Comparison of ENCODE assay signal across 18 mouse cellular contexts in genomic region chr4:76405862-76406454, GRCm38 (mm10).
DNase-seq lines count a peak whose midpoint lies in the region; ATAC-seq lines count a peak whose summit lies in the region.
"Had no signal": no experiment of that assay in that cellular context is flagged by ENCODE, and none has a peak within 500 bp of the region (broad histone marks: within the 10 kb centered on the region; RNA-seq: fewer than 3 reads in every experiment).

No protein-coding gene starts in this region.

- H3K9me3 ChIP-seq in forebrain, embryonic 11.5 days (ENCODE audit: control insufficient read depth, low read length) = no peaks in the 10 kb centered on the region
- no peaks in the 10 kb centered on the region for H3K9me3 ChIP-seq in forebrain, embryonic 15.5 days
- H3K9me3 ChIP-seq in hindbrain, embryonic 15.5 days = no peaks in the 10 kb centered on the region
- H3K9me3 ChIP-seq in midbrain, embryonic 16.5 days (replicated peaks; ENCODE audit: control insufficient read depth, low read length, poor library complexity, severe bottlenecking) = no peaks in the 10 kb centered on the region
- H3K9me3 ChIP-seq: embryonic facial prominence, embryonic 15.5 days; intestine, embryonic 15.5 days; liver, embryonic 13.5 days; stomach, embryonic 15.5 days had no signal

- H3K9ac ChIP-seq in forebrain, embryonic 11.5 days (ENCODE audit: low read length) = no peak overlapping the region
- H3K9ac ChIP-seq in forebrain, embryonic 15.5 days (replicated peaks) = no peak overlapping the region
- no peak overlapping the region for H3K9ac ChIP-seq in hindbrain, embryonic 15.5 days
- H3K9ac ChIP-seq in midbrain, embryonic 16.5 days (ENCODE audit: low read depth, low read length) = no peak overlapping the region
- H3K9ac ChIP-seq: embryonic facial prominence, embryonic 15.5 days; intestine, embryonic 15.5 days; liver, embryonic 13.5 days; stomach, embryonic 15.5 days had no signal

- H3K4me2 ChIP-seq in forebrain, embryonic 11.5 days (ENCODE audit: low read depth, low read length, severe bottlenecking) = no peak overlapping the region
- H3K4me2 ChIP-seq in forebrain, embryonic 15.5 days (replicated peaks) = no peak overlapping the region
- no peak overlapping the region for H3K4me2 ChIP-seq in hindbrain, embryonic 15.5 days
- H3K4me2 ChIP-seq in midbrain, embryonic 16.5 days (ENCODE audit: low read length) = no peak overlapping the region
- H3K4me2 ChIP-seq: embryonic facial prominence, embryonic 15.5 days; intestine, embryonic 15.5 days; liver, embryonic 13.5 days; stomach, embryonic 15.5 days had no signal

- 25% methylated on average over 5 of the region's 5 CpGs for WGBS in forebrain, embryonic 11.5 days
- 10% methylated on average over 5 of the region's 5 CpGs for WGBS in forebrain, embryonic 15.5 days
- 10% methylated on average over 5 of the region's 5 CpGs for WGBS in hindbrain, embryonic 15.5 days
- WGBS in midbrain, embryonic 16.5 days = 7% methylated on average over 5 of the region's 5 CpGs

- no peak overlapping the region for H3K4me3 ChIP-seq in forebrain, embryonic 11.5 days (ENCODE audit: low read depth, low read length)
- no peak overlapping the region for H3K4me3 ChIP-seq in forebrain, embryonic 15.5 days
- no peak overlapping the region for H3K4me3 ChIP-seq in hindbrain, embryonic 15.5 days
- H3K4me3 ChIP-seq in midbrain, embryonic 16.5 days (ENCODE audit: low read depth, low read length) = no peak overlapping the region
- H3K4me3 ChIP-seq: embryonic facial prominence, embryonic 15.5 days; intestine, embryonic 15.5 days; liver, embryonic 13.5 days; stomach, embryonic 15.5 days had no signal

- no peak overlapping the region for H3K27ac ChIP-seq in forebrain, embryonic 11.5 days (ENCODE audit: low read depth, low read length)
- H3K27ac ChIP-seq in forebrain, embryonic 15.5 days (replicated peaks) = no peak overlapping the region
- H3K27ac ChIP-seq in hindbrain, embryonic 15.5 days (replicated peaks) = peak overlapping the region; percentile 26; the same call in 1 of the 2 replicates
- H3K27ac ChIP-seq in midbrain, embryonic 16.5 days (ENCODE audit: low read length) = no peak overlapping the region
- H3K27ac ChIP-seq: embryonic facial prominence, embryonic 15.5 days; intestine, embryonic 15.5 days; liver, embryonic 13.5 days; stomach, embryonic 15.5 days had no signal

- H3K36me3 ChIP-seq in forebrain, embryonic 11.5 days (ENCODE audit: control insufficient read depth, insufficient read depth, low read length) = no peaks in the 10 kb centered on the region
- no peaks in the 10 kb centered on the region for H3K36me3 ChIP-seq in forebrain, embryonic 15.5 days
- H3K36me3 ChIP-seq in hindbrain, embryonic 15.5 days = no peaks in the 10 kb centered on the region
- H3K36me3 ChIP-seq in midbrain, embryonic 16.5 days (ENCODE audit: control insufficient read depth, insufficient read depth, low read length) = no peaks in the 10 kb centered on the region
- H3K36me3 ChIP-seq: embryonic facial prominence, embryonic 15.5 days; intestine, embryonic 15.5 days; liver, embryonic 13.5 days; stomach, embryonic 15.5 days had no signal

- no peaks in the 10 kb centered on the region; the same call in 1 of the 2 replicates for H3K27me3 ChIP-seq in forebrain, embryonic 11.5 days (ENCODE audit: control insufficient read depth, insufficient read depth, low read length)
- no peaks in the 10 kb centered on the region for H3K27me3 ChIP-seq in forebrain, embryonic 15.5 days
- H3K27me3 ChIP-seq in hindbrain, embryonic 15.5 days = no peaks in the 10 kb centered on the region
- no peaks in the 10 kb centered on the region for H3K27me3 ChIP-seq in midbrain, embryonic 16.5 days (ENCODE audit: control insufficient read depth, insufficient read depth, low read depth, low read length)
- H3K27me3 ChIP-seq: embryonic facial prominence, embryonic 15.5 days; intestine, embryonic 15.5 days; liver, embryonic 13.5 days; Patski; stomach, embryonic 15.5 days had no signal

- DNase-seq in forebrain, embryonic 11.5 days (ENCODE audit: low spot score) = no peak
- peak; percentile 54 for DNase-seq in embryo, embryonic 11 days
- DNase-seq in cerebellum, adult 18-20 months = no peak
- DNase-seq in adrenal gland, postnatal 10 days = no peak
- DNase-seq: adrenal gland, adult 2 months; cerebellum, adult 9-11 months; heart, adult 18-20 months; kidney, postnatal 14 days; liver, embryonic 13.5 days; lung, postnatal 14 days had no signal

- H3K4me1 ChIP-seq in forebrain, embryonic 11.5 days (replicated peaks; ENCODE audit: control insufficient read depth, insufficient read depth, low read length) = peaks cover 5% of the 10 kb centered on the region; the same call in 1 of the 2 replicates
- peaks cover 11% of the 10 kb centered on the region for H3K4me1 ChIP-seq in forebrain, embryonic 15.5 days
- peaks cover 17% of the 10 kb centered on the region for H3K4me1 ChIP-seq in hindbrain, embryonic 15.5 days (replicated peaks)
- peaks cover 9% of the 10 kb centered on the region for H3K4me1 ChIP-seq in midbrain, embryonic 16.5 days (ENCODE audit: control insufficient read depth, insufficient read depth, low read length)
- H3K4me1 ChIP-seq: embryonic facial prominence, embryonic 15.5 days; intestine, embryonic 15.5 days; liver, embryonic 13.5 days; stomach, embryonic 15.5 days had no signal

- peak; percentile 65 for ATAC-seq in forebrain, embryonic 11.5 days (replicated peaks; ENCODE audit: low FRiP score)
- ATAC-seq in forebrain, embryonic 15.5 days (replicated peaks) = no peak
- ATAC-seq in hindbrain, embryonic 15.5 days (ENCODE audit: low FRiP score, low read depth) = 0 out of 2 replicates have a peak, but pooled peaks have one; percentile 30
- 0 out of 2 replicates have a peak, but pooled peaks have one; percentile 26 for ATAC-seq in midbrain, embryonic 16.5 days
- no peak for ATAC-seq in activated CD4-positive, CD25-positive, alpha-beta regulatory T cell, adult 4 months
- ATAC-seq: intestine, embryonic 15.5 days; Patski had no signal

Comparison
In these comparisons a context has a peak if more than half of its experiments do, and no peak if none do; other contexts are left out.
1. ATAC-seq: peak in forebrain, embryonic 11.5 days (single experiment), hindbrain, embryonic 15.5 days (single experiment) and midbrain, embryonic 16.5 days (single experiment); none in forebrain, embryonic 15.5 days (single experiment) and activated CD4-positive, CD25-positive, alpha-beta regulatory T cell, adult 4 months (single experiment).